Mouse (Mus musculus): Measurements from ENCODE around the gene Vmn1r83. TPM values are rescaled to one million over a fixed set of nuclear protein-coding genes. Genes with fewer than 3 reads are reported as not detected.

Gene Vmn1r83
- not detected in 2 replicates for polyA plus RNA-seq (2012; rRNA removed)

GRCm38 (mm10) chr7:12329381-12329780 is at the start of gene Vmn1r83:
TSS of gene Vmn1r83 (minus strand) at chr7:12329481.
- DNase-seq (ENCODE audit: low spot score), result no peak

DNA sequence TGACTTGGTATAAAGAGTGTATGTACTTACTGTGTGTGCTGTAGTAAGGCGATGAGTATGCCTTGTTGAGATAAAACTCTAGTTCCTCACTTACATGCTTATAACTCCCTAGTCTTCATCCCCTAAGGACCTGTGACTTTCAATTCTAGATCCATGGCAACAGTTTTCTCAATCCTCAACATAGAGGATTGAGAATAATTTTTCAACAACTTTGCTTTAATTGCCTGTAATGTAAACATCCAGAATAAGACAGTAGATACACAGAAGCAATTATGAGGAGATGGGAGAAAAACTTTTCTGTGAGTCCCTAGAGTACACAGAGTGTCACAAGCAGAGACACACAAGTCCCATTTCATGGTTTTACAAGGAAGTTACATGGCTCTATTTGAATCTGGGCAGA is 39.9 kb upstream of the Vmn1r83 start, which contains the start of gene Vmn1r84:
Gene Vmn1r84, minus strand, starts transcription at position 101 of the 400 bp plus-strand sequence.
- DNase-seq (ENCODE audit: low spot score), result no peak

DNA sequence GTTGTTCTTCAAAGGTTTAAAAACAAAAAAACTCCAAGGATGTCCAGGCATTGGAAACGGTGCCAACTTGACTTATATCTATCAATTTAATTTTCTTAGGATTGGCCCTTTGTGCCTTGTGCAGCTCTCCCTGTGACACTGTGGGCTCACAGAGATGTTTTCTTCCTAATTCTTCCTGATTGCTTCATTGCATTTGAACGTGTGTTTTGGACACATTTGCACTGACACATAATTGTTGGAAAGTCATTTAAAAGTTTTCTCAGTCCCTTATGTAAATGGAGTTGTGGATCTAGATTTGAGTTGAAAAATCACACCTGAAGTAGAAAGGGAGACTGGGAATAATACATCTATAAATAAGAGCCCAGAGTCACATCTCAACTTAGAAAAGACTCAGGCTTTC is 29.2 kb downstream of the Vmn1r83 start, which contains the start of gene Vmn1r82:
Gene Vmn1r82, plus strand, starts transcription at position 301 of the 400 bp plus-strand sequence.
- DNase-seq (ENCODE audit: low spot score), result no peak

Other genes starting within 250 kb of the Vmn1r83 start
- gene Vmn1r78, start 179.2 kb downstream of the Vmn1r83 start, polyA plus RNA-seq (2012; rRNA removed), result not detected in 2 replicates
- gene Vmn1r79, start 158.2 kb downstream of the Vmn1r83 start, polyA plus RNA-seq (2012; rRNA removed), result not detected in 2 replicates
- gene Vmn1r80, start 140.2 kb downstream of the Vmn1r83 start, polyA plus RNA-seq (2012; rRNA removed), result not detected in 2 replicates
- not detected in 2 replicates for gene Vmn1r81, start 61.2 kb downstream of the Vmn1r83 start, polyA plus RNA-seq (2012; rRNA removed)
- not detected in 2 replicates for gene Vmn1r82, start 29.1 kb downstream of the Vmn1r83 start, polyA plus RNA-seq (2012; rRNA removed)
- not detected in 2 replicates for gene Vmn1r84, start 39.8 kb upstream of the Vmn1r83 start, polyA plus RNA-seq (2012; rRNA removed)
- 1.8 and 2.0 TPM in 2 replicates for gene Zfp551, start 93.3 kb upstream of the Vmn1r83 start, polyA plus RNA-seq (2012; rRNA removed)
- gene Zfp606, start 148.8 kb upstream of the Vmn1r83 start, polyA plus RNA-seq (2012; rRNA removed), result 7.1 and 8.2 TPM in 2 replicates
- not detected in 2 replicates for gene 2900092C05Rik, start 183.0 kb upstream of the Vmn1r83 start, polyA plus RNA-seq (2012; rRNA removed)